Mouse (Mus musculus) lung, embryonic 16.5 days (tissue): ENCODE measurements at regions not wholly inside any gene's neighbourhood (a gene's known extent, or its start where the extent isn't known, plus 50 kb on each side); places are given as distances from the start of the nearest gene placed in this dataset.
A peak's percentile ranks its signal among the peaks of the same experiment; 100 is the strongest.

Experiments used
- ATAC-seq: fragments of 200-750 bp; cut with Nextera tagmentation; 2 replicates; pipeline ENCODE4 v1.8.0; 2017; ENCODE audit warnings: low read depth, mild to moderate bottlenecking, moderate library complexity
- H3K27ac ChIP-seq: fragments of 300-500 bp; sonication (generic); 2 replicates; pipeline ENCODE4 v1.5.1; 2014; ENCODE audit warnings: mild to moderate bottlenecking, control low read depth, low read length
- H3K27me3 ChIP-seq: fragments of 300-500 bp; sonication (generic); 2 replicates; pipeline ENCODE4 v1.6.1; 2014; ENCODE audit warnings: low read depth, low read length, mixed read lengths; ENCODE audit not compliant: control insufficient read depth, insufficient read depth
- H3K36me3 ChIP-seq: fragments of 300-500 bp; sonication (generic); 2 replicates; pipeline ENCODE4 v1.6.1; 2014; ENCODE audit warnings: low read length; ENCODE audit not compliant: control insufficient read depth, insufficient read depth
- H3K4me1 ChIP-seq: fragments of 300-500 bp; sonication (generic); replicated peaks from 2 replicates; pipeline ENCODE4 v1.6.1; 2014; ENCODE audit warnings: low read length, mixed read lengths; ENCODE audit not compliant: control insufficient read depth, insufficient read depth
- H3K4me2 ChIP-seq: fragments of 300-500 bp; sonication (generic); 2 replicates; pipeline ENCODE4 v1.6.1; 2014; ENCODE audit warnings: low read depth, low read length, control low read depth
- H3K4me3 ChIP-seq: fragments of 300-500 bp; sonication (generic); 2 replicates; pipeline ENCODE4 v1.5.1; 2014; ENCODE audit warnings: mild to moderate bottlenecking, low read length, control low read depth
- H3K9ac ChIP-seq: fragments of 300-500 bp; sonication (generic); 2 replicates; pipeline ENCODE4 v1.6.1; 2014; ENCODE audit warnings: low read length, control low read depth
- H3K9me3 ChIP-seq: fragments of 300-500 bp; sonication (generic); 2 replicates; pipeline ENCODE4 v1.6.1; 2016; ENCODE audit warnings: low read length; ENCODE audit not compliant: control insufficient read depth
- WGBS: fragments of 180-500 bp; shearing (Covaris S2); extraction: QIAGEN DNeasy Blood & Tissue Kit; methylation state at CpG from one replicate; pipeline ENCODE4 v1.1.7; 2014; 5-methylcytosine and 5-hydroxymethylcytosine counted together

DNA sequence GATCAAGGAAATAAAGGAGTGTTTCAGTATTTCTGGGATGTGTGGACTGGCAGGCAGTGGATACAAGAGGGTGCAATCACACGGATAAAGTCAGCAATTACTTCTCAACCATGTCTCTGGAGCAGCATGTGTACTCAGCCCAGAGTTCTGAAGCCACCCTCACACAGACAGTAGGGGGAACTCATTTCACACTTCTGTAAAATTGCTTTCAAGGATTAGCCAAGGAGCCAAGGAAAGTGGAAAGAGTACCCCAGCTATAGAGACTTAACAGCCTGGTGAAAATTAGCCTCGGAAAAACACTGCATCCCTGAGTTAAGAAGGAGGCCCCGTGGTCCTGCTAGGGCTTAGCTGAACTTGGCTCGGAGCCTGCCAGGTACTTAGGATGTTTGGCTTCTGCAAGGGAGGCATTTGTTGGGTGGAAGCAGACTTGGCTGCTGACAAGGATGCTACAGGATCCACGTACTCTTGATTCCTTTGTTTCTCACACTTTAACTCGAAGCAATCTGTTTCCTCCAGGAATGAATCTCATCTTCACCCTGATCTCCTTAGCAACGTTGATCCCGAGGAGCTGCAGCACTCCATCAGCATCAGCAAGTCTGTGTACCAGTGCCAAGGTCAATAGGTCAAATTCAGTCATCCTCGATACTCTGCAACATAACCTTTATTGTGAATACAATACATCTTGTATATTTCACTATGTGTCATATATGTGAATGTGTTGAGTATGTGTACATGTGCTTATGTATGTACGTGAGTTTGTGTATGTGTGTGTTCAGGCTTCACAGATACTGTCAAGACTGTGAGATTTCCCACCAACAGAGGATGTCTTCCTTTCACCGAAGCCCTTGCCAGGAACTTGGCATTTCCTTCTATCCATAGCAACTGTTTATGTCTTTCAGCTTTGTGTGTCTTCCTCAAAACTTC lies 326.8 kb downstream of the 1700129C05Rik start:
- no peak overlapping the region for H3K4me2 ChIP-seq
- WGBS, result 37% methylated on average over 11 of the region's 11 CpGs
- no peak for ATAC-seq
- no peaks in the 10 kb centered on the region for H3K9me3 ChIP-seq
- H3K4me1 ChIP-seq, result peaks cover 7% of the 10 kb centered on the region
- H3K27ac ChIP-seq, result no peak overlapping the region
- no peaks in the 10 kb centered on the region for H3K36me3 ChIP-seq
- no peak overlapping the region for H3K9ac ChIP-seq
- no peak overlapping the region for H3K4me3 ChIP-seq
- no peaks in the 10 kb centered on the region for H3K27me3 ChIP-seq

GRCm38 (mm10) chr14:58812585-58812984 lies 330.1 kb downstream of the 1700129C05Rik start:
- Histone ChIP-seq H3K9me3 (no peaks in the 10 kb centered on the region), H3K9ac (no peak overlapping the region), H3K4me1 (peaks cover 7% of the 10 kb centered on the region), H3K27ac (peak overlapping the region; percentile 80), H3K4me3 (no peak overlapping the region), H3K4me2 (no peak overlapping the region), H3K36me3 (no peaks in the 10 kb centered on the region), H3K27me3 (no peaks in the 10 kb centered on the region)
- 48% methylated on average over 5 of the region's 5 CpGs for WGBS
- peak; percentile 79 for ATAC-seq

DNA sequence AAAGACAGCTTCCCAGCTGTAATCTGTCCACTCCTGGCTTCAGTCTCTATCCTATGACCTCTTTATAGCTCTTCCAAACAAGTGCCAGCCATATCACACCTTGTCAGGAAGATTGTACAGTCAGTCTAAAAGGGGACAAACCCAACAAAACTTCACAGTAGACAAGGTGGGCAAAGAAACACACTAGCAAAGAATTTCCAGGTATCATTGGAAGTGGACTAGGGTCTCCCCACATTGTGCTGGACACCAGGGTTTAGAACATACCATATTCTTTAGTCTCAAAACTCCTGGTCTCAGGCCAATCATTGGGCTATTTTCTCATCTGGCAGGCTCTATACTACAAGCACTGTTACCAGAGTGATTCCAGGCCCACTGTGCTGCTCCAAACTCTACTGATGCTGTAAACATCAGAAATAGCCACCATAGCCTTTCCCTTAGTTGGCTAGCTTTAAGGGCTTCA lies 341.3 kb downstream of the 1700129C05Rik start:
- no peak overlapping the region for H3K4me3 ChIP-seq
- H3K27ac ChIP-seq, result no peak overlapping the region
- H3K4me2 ChIP-seq, result no peak overlapping the region
- ATAC-seq, result no peak
- no peaks in the 10 kb centered on the region for H3K27me3 ChIP-seq
- H3K4me1 ChIP-seq, result no peaks in the 10 kb centered on the region
- H3K9ac ChIP-seq, result no peak overlapping the region
- H3K36me3 ChIP-seq, result no peaks in the 10 kb centered on the region
- no peaks in the 10 kb centered on the region for H3K9me3 ChIP-seq

- Histone ChIP-seq H3K27ac (no peak overlapping the region), H3K4me2 (no peak overlapping the region), H3K4me3 (no peak overlapping the region), H3K9me3 (no peaks in the 10 kb centered on the region), H3K4me1 (peaks cover 6% of the 10 kb centered on the region), H3K9ac (no peak overlapping the region), H3K36me3 (no peaks in the 10 kb centered on the region), H3K27me3 (no peaks in the 10 kb centered on the region)
- peak; percentile 43; the same call in 1 of the 2 replicates for ATAC-seq
- WGBS, result 46% methylated on average over 10 of the region's 10 CpGs
These were observed 354.3 kb downstream of the 1700129C05Rik start for GRCm38 (mm10) chr14:58788190-58788945.

- H3K4me3 ChIP-seq, result no peak overlapping the region
- ATAC-seq, result no peak
- peaks cover 6% of the 10 kb centered on the region for H3K4me1 ChIP-seq
- H3K4me2 ChIP-seq, result no peak overlapping the region
- no peaks in the 10 kb centered on the region for H3K27me3 ChIP-seq
- no peak overlapping the region for H3K27ac ChIP-seq
- no peaks in the 10 kb centered on the region for H3K9me3 ChIP-seq
- H3K36me3 ChIP-seq, result no peaks in the 10 kb centered on the region
- 62% methylated on average over 2 of the region's 2 CpGs for WGBS
- no peak overlapping the region for H3K9ac ChIP-seq
These were observed 355.1 kb downstream of the 1700129C05Rik start for GRCm38 (mm10) chr14:58787618-58788017.

- Histone ChIP-seq H3K4me1 (peaks cover 6% of the 10 kb centered on the region), H3K9me3 (no peaks in the 10 kb centered on the region), H3K36me3 (no peaks in the 10 kb centered on the region), H3K27me3 (no peaks in the 10 kb centered on the region), H3K9ac (no peak overlapping the region), H3K4me3 (no peak overlapping the region), H3K27ac (no peak overlapping the region), H3K4me2 (no peak overlapping the region)
- WGBS, result 91% methylated on average over 4 of the region's 4 CpGs
- peak; percentile 90 for ATAC-seq
These were observed 355.8 kb downstream of the 1700129C05Rik start for GRCm38 (mm10) chr14:58786791-58787491.

- peaks cover 6% of the 10 kb centered on the region for H3K4me1 ChIP-seq
These were observed 359.5 kb downstream of the 1700129C05Rik start for GRCm38 (mm10) chr14:58783201-58783600.

DNA sequence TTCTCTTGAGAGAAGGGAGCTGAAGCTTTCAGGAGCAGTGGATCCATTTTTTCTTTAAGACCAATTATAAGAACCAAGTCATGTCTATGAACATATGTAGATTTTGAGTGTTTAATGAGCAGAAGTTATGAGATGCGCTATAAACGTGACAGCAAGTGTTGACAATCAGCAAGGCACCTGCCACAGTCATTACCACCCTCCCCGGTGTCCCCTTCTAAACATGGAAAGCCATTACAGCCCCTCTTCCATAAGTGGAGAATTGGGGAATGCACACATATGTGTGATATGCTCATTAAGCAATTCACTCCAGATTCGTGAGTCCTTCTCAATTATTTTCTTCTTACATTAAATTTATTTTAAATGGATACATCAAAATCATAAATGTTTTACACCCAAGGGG lies 362.4 kb downstream of the 1700129C05Rik start:
- Histone ChIP-seq H3K36me3 (no peaks in the 10 kb centered on the region), H3K9ac (no peak overlapping the region), H3K4me2 (no peak overlapping the region), H3K4me3 (no peak overlapping the region), H3K9me3 (no peaks in the 10 kb centered on the region), H3K27me3 (no peaks in the 10 kb centered on the region), H3K4me1 (no peaks in the 10 kb centered on the region), H3K27ac (no peak overlapping the region)
- ATAC-seq, result no peak
- WGBS, result 81% methylated on average over 4 of the region's 4 CpGs

More at GRCm38 (mm10) chr14:58783201-58783600, 359.5 kb downstream of the 1700129C05Rik start:
- no peak overlapping the region for H3K9ac ChIP-seq
- H3K9me3 ChIP-seq, result no peaks in the 10 kb centered on the region
- H3K36me3 ChIP-seq, result no peaks in the 10 kb centered on the region
- no peak overlapping the region for H3K27ac ChIP-seq
- WGBS, result 43% methylated on average over 1 of the region's 1 CpGs
- H3K4me3 ChIP-seq, result no peak overlapping the region
- H3K27me3 ChIP-seq, result no peaks in the 10 kb centered on the region
- no peak overlapping the region for H3K4me2 ChIP-seq
- no peak for ATAC-seq

- H3K27ac ChIP-seq, result no peak overlapping the region
These were observed 364.0 kb downstream of the 1700129C05Rik start for GRCm38 (mm10) chr14:58778675-58779074.

More at GRCm38 (mm10) chr14:58778675-58779074, 364.0 kb downstream of the 1700129C05Rik start:
- Histone ChIP-seq H3K27me3 (no peaks in the 10 kb centered on the region), H3K9me3 (no peaks in the 10 kb centered on the region), H3K36me3 (no peaks in the 10 kb centered on the region), H3K4me3 (no peak overlapping the region), H3K4me1 (no peaks in the 10 kb centered on the region), H3K4me2 (no peak overlapping the region), H3K9ac (no peak overlapping the region)
- WGBS, result 61% methylated on average over 4 of the region's 4 CpGs
- ATAC-seq, result no peak
